Mouse (Mus musculus): ENCODE results near the gene Tmprss11d.

DNA sequence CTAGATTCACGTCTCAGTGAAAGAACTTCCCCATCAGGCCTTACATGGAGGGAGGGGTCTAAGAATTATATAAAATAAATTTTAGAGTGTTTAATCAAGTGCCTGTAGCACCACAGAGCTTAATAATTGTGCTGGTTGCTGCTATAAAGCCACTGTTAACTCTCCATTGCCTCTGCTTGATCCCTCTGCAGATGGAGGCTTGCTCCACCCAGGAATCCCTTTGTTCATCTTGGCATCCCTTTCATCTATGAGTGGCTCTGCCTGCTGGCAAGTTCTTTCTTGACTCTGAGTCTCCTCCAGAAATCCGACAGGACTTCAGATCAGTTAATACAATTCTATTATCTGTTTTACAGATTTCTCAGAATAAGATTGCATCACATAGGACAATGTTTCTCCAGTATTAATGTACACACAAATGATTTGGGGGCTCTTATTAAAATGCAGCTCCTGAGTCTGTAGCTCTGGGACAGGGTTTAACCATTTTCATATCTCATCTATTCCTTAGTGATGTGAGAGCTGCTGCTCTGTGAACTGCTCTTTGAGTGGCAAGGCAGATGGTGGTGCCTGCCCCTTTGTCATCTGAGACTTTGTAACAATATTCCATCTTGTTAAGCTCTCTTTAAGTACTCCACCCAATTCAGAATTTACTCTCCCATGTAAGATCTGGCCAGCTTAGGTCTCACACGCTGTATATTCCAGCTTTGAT lies 48.3 kb upstream of the Tmprss11d start:
- no peak for TF ChIP-seq FLI1 (IDR thresholded peaks at IDR 0.05; ENCODE audit: low read length)
- TF ChIP-seq GATA1 (IDR thresholded peaks at IDR 0.05; ENCODE audit: borderline replicate concordance, low read length) = no peak

Data from megakaryocyte, embryonic 14.5 days (primary cell).